Mouse (Mus musculus) kidney, adult 2 months (tissue): ENCODE measurements around the gene Nhsl1. TPM values are rescaled to one million over a fixed set of nuclear protein-coding genes. Genes with fewer than 3 reads are reported as not detected.
"Not testable (repeated sequence)": the region's sequence is repeated elsewhere in the genome, so short reads cannot be mapped to it uniquely, and the experiment has no call there.

Source experiments
- DNase-seq: peaks from one replicate; pipeline ENCODE4 v3.0.0; 2021
- H3K27ac ChIP-seq: fragments of 200-500 bp; 2 replicates; pipeline ENCODE4 v1.5.1; 2012; ENCODE audit warnings: low read depth, low read length, control low read depth, inconsistent platforms; ENCODE audit not compliant: insufficient read depth
- H3K27me3 ChIP-seq: fragments of 200-500 bp; replicated peaks from 2 replicates; pipeline ENCODE4 v1.6.1; 2012; ENCODE audit warnings: mild to moderate bottlenecking, moderate library complexity, low read length, inconsistent platforms; ENCODE audit not compliant: control insufficient read depth, insufficient read depth
- H3K36me3 ChIP-seq: fragments of 200-500 bp; 2 replicates; pipeline ENCODE4 v1.6.1; 2012; ENCODE audit warnings: mild to moderate bottlenecking, moderate library complexity, low read length, inconsistent platforms; ENCODE audit not compliant: control insufficient read depth, insufficient read depth
- H3K4me1 ChIP-seq: fragments of 200-500 bp; 2 replicates; pipeline ENCODE4 v1.6.1; 2011; ENCODE audit warnings: low read length; ENCODE audit not compliant: control insufficient read depth, insufficient read depth
- H3K4me3 ChIP-seq: fragments of 200-500 bp; 2 replicates; pipeline ENCODE4 v1.5.1; 2011; ENCODE audit warnings: mild to moderate bottlenecking, low read depth, low read length, control low read depth; ENCODE audit not compliant: insufficient read depth
- CTCF ChIP-seq: fragments of 200-500 bp; conservative IDR thresholded peaks from 2 replicates; pipeline ENCODE4 v1.5.1; 2011; ENCODE audit warnings: low read depth, mild to moderate bottlenecking, control low read depth, low read length, moderate library complexity, mixed read lengths; ENCODE audit not compliant: insufficient read depth, insufficient read length
- POLR2A ChIP-seq: fragments of 200-500 bp; IDR thresholded peaks from one replicate; pipeline ENCODE4 v1.6.1; 2011; ENCODE audit warnings: low read depth, low read length, control low read depth
- WGBS: fragments of 180-500 bp; shearing (Covaris S2); methylation state at CpG from one replicate; pipeline ENCODE4 v1.1.7; 2018; 5-methylcytosine and 5-hydroxymethylcytosine counted together
- polyA plus RNA-seq: library from polyadenylated mRNA; depleted of rRNA; stranded (reverse); fragments of >200 nt; gene quantifications from 2 replicates; pipeline ENCODE4 v1.2.3, GENCODE M21; 2012

Gene Nhsl1
- polyA plus RNA-seq, 1 experiment: 10.4 TPM

DNA sequence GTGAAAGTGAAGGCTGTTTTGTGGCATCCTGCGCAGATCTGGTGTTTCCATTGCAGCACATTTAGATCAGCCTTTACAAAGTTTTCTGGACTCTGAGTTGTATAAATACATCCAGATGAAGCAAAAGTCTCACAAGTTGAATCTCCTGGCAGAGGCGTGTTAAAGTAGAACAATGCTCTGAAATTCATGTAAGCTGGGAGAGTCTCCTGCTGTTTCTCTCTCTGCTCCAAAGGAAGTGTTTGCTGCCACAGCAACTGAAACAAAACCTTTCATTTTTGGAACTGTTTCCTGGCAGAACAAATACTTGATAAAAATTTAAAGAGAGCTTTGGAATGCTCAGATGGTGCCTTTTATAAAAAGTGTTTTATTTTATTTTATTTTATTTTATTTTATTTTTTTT lies 118.8 kb downstream of the Nhsl1 start:
- 69% methylated on average over 2 of the region's 2 CpGs for WGBS
- no peaks in the 10 kb centered on the region for H3K36me3 ChIP-seq
- no peak overlapping the region for H3K27ac ChIP-seq
- H3K4me1 ChIP-seq: peaks cover 7% of the 10 kb centered on the region; the same call in 1 of the 2 replicates
- H3K27me3 ChIP-seq: no peaks in the 10 kb centered on the region
- no peak overlapping the region for H3K4me3 ChIP-seq
- peak; percentile 19 for DNase-seq
- TF ChIP-seq POLR2A (no peak), CTCF (no peak)

- 65% methylated on average over 6 of the region's 6 CpGs for WGBS
- TF ChIP-seq CTCF (no peak), POLR2A (no peak)
- no peak for DNase-seq
- Histone ChIP-seq H3K4me1 (peaks cover 2% of the 10 kb centered on the region; the same call in 1 of the 2 replicates), H3K4me3 (no peak overlapping the region), H3K27ac (no peak overlapping the region), H3K36me3 (no peaks in the 10 kb centered on the region), H3K27me3 (no peaks in the 10 kb centered on the region)
Observed at GRCm38 (mm10) chr10:18445603-18446358, 127.0 kb downstream of the Nhsl1 start.

- no peak for DNase-seq
- Histone ChIP-seq H3K4me3 (no peak overlapping the region), H3K27ac (no peak overlapping the region), H3K27me3 (no peaks in the 10 kb centered on the region), H3K36me3 (no peaks in the 10 kb centered on the region), H3K4me1 (peaks cover 2% of the 10 kb centered on the region; the same call in 1 of the 2 replicates)
- 27% methylated on average over 7 of the region's 7 CpGs for WGBS
- TF ChIP-seq CTCF (no peak), POLR2A (no peak)
Observed at GRCm38 (mm10) chr10:18446359-18446820, 127.6 kb downstream of the Nhsl1 start.

- Histone ChIP-seq H3K4me1 (peaks cover 2% of the 10 kb centered on the region; the same call in 1 of the 2 replicates), H3K27ac (no peak overlapping the region), H3K27me3 (no peaks in the 10 kb centered on the region), H3K4me3 (no peak overlapping the region), H3K36me3 (no peaks in the 10 kb centered on the region)
- DNase-seq: no peak
- 51% methylated on average over 4 of the region's 4 CpGs for WGBS
- TF ChIP-seq POLR2A: no peak
- no peak for TF ChIP-seq CTCF
Observed at GRCm38 (mm10) chr10:18447299-18447698, 128.5 kb downstream of the Nhsl1 start.

DNA sequence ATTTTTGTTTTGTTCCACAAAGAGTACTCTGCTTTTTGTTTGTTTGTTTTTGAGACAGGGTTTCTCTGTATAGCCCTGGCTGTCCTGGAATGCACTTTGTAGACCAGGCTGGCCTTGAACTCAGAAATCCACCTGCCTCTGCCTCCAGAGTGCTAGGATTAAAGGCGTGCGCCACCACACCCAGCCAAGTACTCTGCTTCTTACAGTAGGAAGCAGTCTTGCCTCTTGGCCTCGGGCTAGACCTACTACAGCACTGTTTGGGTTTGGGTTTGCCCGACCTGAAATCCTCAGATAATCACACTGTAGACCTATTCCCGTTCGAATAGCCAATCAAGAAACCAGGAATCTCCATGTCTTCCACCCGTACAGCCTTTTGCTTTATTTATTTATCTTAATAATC lies 130.1 kb downstream of the Nhsl1 start:
- H3K4me3 ChIP-seq, H3K36me3 ChIP-seq, H3K4me1 ChIP-seq, H3K27ac ChIP-seq, H3K27me3 ChIP-seq, DNase-seq: not testable (repeated sequence)
- WGBS: 95% methylated on average over 7 of the region's 7 CpGs

GRCm38 (mm10) chr10:18453380-18453779 lies 134.6 kb downstream of the Nhsl1 start:
- DNase-seq: peak; percentile 88
- no peak overlapping the region for H3K27ac ChIP-seq
- TF ChIP-seq POLR2A (no peak), CTCF (peak; percentile 99)
- no peaks in the 10 kb centered on the region for H3K27me3 ChIP-seq
- H3K36me3 ChIP-seq: no peaks in the 10 kb centered on the region
- H3K4me3 ChIP-seq: no peak overlapping the region
- WGBS: 14% methylated on average over 4 of the region's 4 CpGs
- H3K4me1 ChIP-seq: peaks cover 6% of the 10 kb centered on the region; the same call in 1 of the 2 replicates

DNA sequence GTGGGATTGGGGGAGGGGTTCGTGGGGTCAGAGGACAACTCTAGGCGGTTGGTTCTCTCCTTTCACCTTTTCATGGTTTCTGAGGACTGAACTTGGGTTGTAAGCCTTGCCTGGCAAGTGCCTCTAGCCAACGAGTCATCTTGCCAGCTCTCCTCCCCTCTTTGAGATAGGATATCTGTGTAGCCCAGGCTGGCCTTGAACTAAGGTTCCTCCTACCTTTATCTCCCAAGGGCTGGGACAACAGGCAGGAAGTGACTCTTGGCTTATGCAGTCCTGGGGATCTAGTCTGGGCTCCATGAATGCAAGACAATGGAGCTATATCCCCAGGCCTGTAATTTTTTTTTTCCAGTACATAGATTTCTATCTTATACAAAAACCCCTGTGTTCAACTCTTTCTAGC lies 135.4 kb downstream of the Nhsl1 start:
- Histone ChIP-seq H3K27ac (no peak overlapping the region), H3K36me3 (no peaks in the 10 kb centered on the region), H3K4me3 (no peak overlapping the region), H3K27me3 (no peaks in the 10 kb centered on the region), H3K4me1 (peaks cover 6% of the 10 kb centered on the region; the same call in 1 of the 2 replicates)
- TF ChIP-seq POLR2A (no peak), CTCF (no peak)
- WGBS: 74% methylated on average over 3 of the region's 3 CpGs
- no peak for DNase-seq
